Mouse (Mus musculus) stomach, embryonic 16.5 days (tissue): ENCODE measurements around the gene Cmah. TPM values are rescaled to one million over a fixed set of nuclear protein-coding genes. Genes with fewer than 3 reads are reported as not detected.
"Not testable (repeated sequence)": the region's sequence is repeated elsewhere in the genome, so short reads cannot be mapped to it uniquely, and the experiment has no call there.

Source experiments
- ATAC-seq: fragments of 200-750 bp; cut with Nextera tagmentation; 2 replicates; pipeline ENCODE4 v1.8.0; 2017; ENCODE audit warnings: moderate number of reproducible peaks, moderate TSS enrichment; ENCODE audit not compliant: insufficient read depth, low FRiP score
- H3K27ac ChIP-seq: fragments of 300-500 bp; sonication (generic); 2 replicates; pipeline ENCODE4 v1.5.1; 2014; ENCODE audit warnings: low read length
- H3K27me3 ChIP-seq: fragments of 300-500 bp; sonication (generic); 2 replicates; pipeline ENCODE4 v1.6.1; 2014; ENCODE audit warnings: low read length, control low read depth, mixed read lengths; ENCODE audit not compliant: control insufficient read depth, insufficient read depth
- H3K36me3 ChIP-seq: fragments of 300-500 bp; sonication (generic); 2 replicates; pipeline ENCODE4 v1.6.1; 2014; ENCODE audit warnings: low read length; ENCODE audit not compliant: control insufficient read depth, insufficient read depth
- H3K4me1 ChIP-seq: fragments of 300-500 bp; sonication (generic); 2 replicates; pipeline ENCODE4 v1.6.1; 2014; ENCODE audit warnings: low read length, control low read depth, mixed read lengths; ENCODE audit not compliant: control insufficient read depth, insufficient read depth
- H3K4me2 ChIP-seq: fragments of 300-500 bp; sonication (generic); 2 replicates; pipeline ENCODE4 v1.6.1; 2014; ENCODE audit warnings: low read depth, low read length, mixed read lengths
- H3K4me3 ChIP-seq: fragments of 300-500 bp; sonication (generic); replicated peaks from 2 replicates; pipeline ENCODE4 v1.5.1; 2014; ENCODE audit warnings: mild to moderate bottlenecking, low read length
- H3K9ac ChIP-seq: fragments of 300-500 bp; sonication (generic); 2 replicates; pipeline ENCODE4 v1.6.1; 2014; ENCODE audit warnings: low read length
- H3K9me3 ChIP-seq: fragments of 300-500 bp; sonication (generic); replicated peaks from 2 replicates; pipeline ENCODE4 v1.6.1; 2016; ENCODE audit warnings: low read length, control low read depth; ENCODE audit not compliant: control insufficient read depth
- WGBS: fragments of 180-500 bp; shearing (Covaris S2); extraction: QIAGEN DNeasy Blood & Tissue Kit; methylation state at CpG from one replicate; pipeline ENCODE4 v1.1.7; 2014; 5-methylcytosine and 5-hydroxymethylcytosine counted together
- polyA plus RNA-seq: library from polyadenylated mRNA; unstranded; fragments of >200 nt; fragmentation: Nextera tagmentation; extraction: Ambion mirVana; gene quantifications from 2 replicates; pipeline ENCODE4 v1.2.1, GENCODE M21; 2015

Gene Cmah
- polyA plus RNA-seq, 1 experiment from 2014 or later = 0.83 TPM

GRCm38 (mm10) chr13:24372893-24373599 lies 45.8 kb downstream of the Cmah start:
- ATAC-seq = no peak
- WGBS = 89% methylated on average over 7 of the region's 7 CpGs
- no peaks in the 10 kb centered on the region for H3K9me3 ChIP-seq
- H3K9ac ChIP-seq = no peak overlapping the region
- H3K4me1 ChIP-seq = no peaks in the 10 kb centered on the region
- H3K27ac ChIP-seq = no peak overlapping the region
- H3K4me3 ChIP-seq = no peak overlapping the region
- no peak overlapping the region for H3K4me2 ChIP-seq
- no peaks in the 10 kb centered on the region for H3K36me3 ChIP-seq
- H3K27me3 ChIP-seq = no peaks in the 10 kb centered on the region

DNA sequence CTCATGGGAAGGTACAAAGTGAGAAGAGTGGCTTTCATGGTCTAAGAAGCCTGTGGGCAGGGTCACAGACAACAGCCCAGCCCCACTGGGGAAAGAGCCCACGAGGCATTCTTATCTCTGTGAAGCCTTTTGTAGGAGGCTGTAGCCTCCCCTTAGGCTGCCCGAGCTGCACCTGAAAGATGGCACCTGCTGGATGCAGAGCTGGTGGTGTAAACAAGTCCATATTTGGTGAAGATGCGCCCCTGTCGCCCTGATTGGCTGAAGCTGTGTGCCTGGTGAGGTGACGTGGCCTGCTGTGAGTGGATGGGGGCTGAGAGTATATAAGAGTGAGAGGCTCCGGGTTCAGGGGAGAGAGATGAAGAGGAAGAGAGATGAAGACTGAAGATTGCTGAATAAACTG lies 47.4 kb downstream of the Cmah start:
- H3K9ac ChIP-seq, H3K4me2 ChIP-seq, H3K9me3 ChIP-seq, H3K27me3 ChIP-seq, ATAC-seq, H3K4me3 ChIP-seq, H3K4me1 ChIP-seq, H3K36me3 ChIP-seq, H3K27ac ChIP-seq: not testable (repeated sequence)
- 68% methylated on average over 6 of the region's 6 CpGs for WGBS

DNA sequence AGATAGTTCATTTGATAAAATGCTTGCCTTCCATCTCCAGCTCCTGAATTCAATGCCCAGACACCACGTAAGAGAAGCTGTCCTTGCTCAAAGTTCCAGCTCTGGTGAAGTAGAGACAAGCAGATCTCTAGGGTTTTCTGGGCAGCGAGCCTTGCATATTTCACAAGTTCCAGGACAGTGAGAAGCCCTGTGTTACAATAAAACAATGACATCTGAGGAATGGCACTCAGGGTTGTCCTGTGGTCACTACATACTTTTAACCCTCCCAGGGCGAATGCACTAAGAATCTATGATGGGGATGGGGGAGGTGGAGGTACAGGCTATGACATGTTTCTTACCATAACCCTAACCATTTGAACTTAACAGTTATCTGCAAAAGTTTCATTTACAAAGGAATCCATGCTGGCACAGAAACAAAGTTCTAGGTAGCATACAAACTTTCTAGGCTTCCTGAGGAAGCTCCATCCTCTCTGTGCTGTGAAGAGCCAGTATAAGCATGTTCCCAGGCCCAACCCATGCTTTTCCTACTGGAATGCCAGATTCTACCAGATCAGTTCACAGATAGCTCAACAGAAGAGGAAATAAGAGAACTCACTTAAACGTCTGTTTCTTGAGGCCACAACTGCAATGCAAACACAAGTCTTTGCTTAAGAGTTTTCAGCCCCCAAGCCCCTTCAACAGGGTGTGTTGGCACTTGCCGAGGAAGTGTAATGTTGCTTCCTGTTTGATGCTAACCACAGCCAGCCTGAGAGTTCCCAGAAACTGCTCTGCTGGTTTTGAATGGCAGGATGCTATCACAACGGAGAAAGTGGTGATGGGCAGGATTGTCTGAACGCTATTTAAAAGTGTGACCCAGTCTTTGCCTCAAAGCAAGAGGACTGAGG lies 48.4 kb downstream of the Cmah start:
- H3K27ac ChIP-seq = no peak overlapping the region
- H3K4me2 ChIP-seq = no peak overlapping the region
- 61% methylated on average over 7 of the region's 7 CpGs for WGBS
- H3K9me3 ChIP-seq = no peaks in the 10 kb centered on the region
- no peaks in the 10 kb centered on the region for H3K36me3 ChIP-seq
- no peaks in the 10 kb centered on the region for H3K27me3 ChIP-seq
- no peak for ATAC-seq
- no peak overlapping the region for H3K9ac ChIP-seq
- H3K4me1 ChIP-seq = no peaks in the 10 kb centered on the region
- H3K4me3 ChIP-seq = no peak overlapping the region

- Histone ChIP-seq H3K4me2 (no peak overlapping the region), H3K27ac (no peak overlapping the region), H3K36me3 (no peaks in the 10 kb centered on the region), H3K9ac (no peak overlapping the region), H3K27me3 (no peaks in the 10 kb centered on the region), H3K4me1 (no peaks in the 10 kb centered on the region), H3K9me3 (no peaks in the 10 kb centered on the region), H3K4me3 (no peak overlapping the region)
- no peak for ATAC-seq
- 76% methylated on average over 6 of the region's 6 CpGs for WGBS
These were observed 53.5 kb downstream of the Cmah start for GRCm38 (mm10) chr13:24380713-24381112.

- no peaks in the 10 kb centered on the region for H3K36me3 ChIP-seq
- H3K4me1 ChIP-seq = no peaks in the 10 kb centered on the region
- H3K27me3 ChIP-seq = no peaks in the 10 kb centered on the region
- ATAC-seq = no peak
- no peak overlapping the region for H3K4me2 ChIP-seq
- H3K9ac ChIP-seq = no peak overlapping the region
- no peak overlapping the region for H3K4me3 ChIP-seq
- no peaks in the 10 kb centered on the region for H3K9me3 ChIP-seq
- WGBS = 89% methylated on average over 3 of the region's 3 CpGs
- H3K27ac ChIP-seq = no peak overlapping the region
These were observed 56.7 kb downstream of the Cmah start for GRCm38 (mm10) chr13:24383885-24384284.

DNA sequence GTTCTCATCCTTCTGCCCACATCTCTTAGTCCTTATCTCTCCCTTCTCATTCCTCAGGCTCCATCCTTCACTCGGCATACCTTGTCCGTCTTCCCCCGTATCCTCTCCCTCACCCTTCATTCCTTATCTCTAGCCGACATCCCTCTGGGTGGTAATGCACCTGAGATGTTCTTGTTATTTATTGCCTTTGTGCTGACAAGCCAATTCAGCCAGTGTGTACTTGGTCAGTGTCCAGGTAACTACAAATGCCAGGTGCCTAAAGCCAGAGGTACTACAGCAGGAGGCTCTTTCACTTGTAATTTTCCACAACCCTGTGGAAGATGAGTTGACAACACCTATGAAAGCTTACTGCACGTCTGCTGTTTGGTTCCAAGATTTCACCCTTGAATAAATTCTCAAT lies 64.7 kb downstream of the Cmah start:
- Histone ChIP-seq H3K9me3 (no peaks in the 10 kb centered on the region), H3K4me1 (no peaks in the 10 kb centered on the region), H3K27ac (no peak overlapping the region), H3K4me2 (no peak overlapping the region), H3K9ac (no peak overlapping the region), H3K27me3 (no peaks in the 10 kb centered on the region), H3K4me3 (no peak overlapping the region), H3K36me3 (no peaks in the 10 kb centered on the region)
- ATAC-seq = no peak
- 57% methylated on average over 5 of the region's 5 CpGs for WGBS

DNA sequence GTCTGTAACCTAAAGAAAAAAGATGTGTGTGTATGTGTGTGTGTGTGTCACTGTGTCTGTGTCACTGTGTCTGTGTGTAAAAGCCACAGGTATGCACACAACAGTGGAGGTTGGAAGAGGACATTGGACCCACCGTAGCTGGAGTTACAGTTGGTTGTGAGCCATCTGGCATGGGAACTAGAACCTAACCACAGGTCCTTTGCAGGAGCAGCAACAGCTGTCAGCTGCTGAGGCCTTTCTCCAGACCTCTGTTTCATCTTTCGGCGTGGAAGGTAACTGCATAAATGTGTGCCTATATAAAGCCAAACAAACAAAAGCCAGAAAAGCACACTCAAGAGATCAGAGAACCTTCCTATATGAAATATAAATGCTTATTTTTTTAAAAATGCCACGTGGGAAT lies 65.5 kb downstream of the Cmah start:
- no peak for ATAC-seq
- 52% methylated on average over 4 of the region's 4 CpGs for WGBS

GRCm38 (mm10) chr13:24393055-24393454 lies 65.9 kb downstream of the Cmah start:
- Histone ChIP-seq H3K4me2 (no peak overlapping the region), H3K27ac (no peak overlapping the region), H3K9ac (no peak overlapping the region), H3K4me3 (no peak overlapping the region), H3K4me1 (no peaks in the 10 kb centered on the region), H3K9me3 (no peaks in the 10 kb centered on the region), H3K27me3 (no peaks in the 10 kb centered on the region), H3K36me3 (no peaks in the 10 kb centered on the region)
- 29% methylated on average over 4 of the region's 4 CpGs for WGBS
- ATAC-seq = no peak

More for the DNA sequence above, 65.5 kb downstream of the Cmah start:
- no peak overlapping the region for H3K4me2 ChIP-seq
- H3K9ac ChIP-seq = no peak overlapping the region
- H3K9me3 ChIP-seq = no peaks in the 10 kb centered on the region
- H3K4me1 ChIP-seq = no peaks in the 10 kb centered on the region
- H3K27ac ChIP-seq = no peak overlapping the region
- H3K36me3 ChIP-seq = no peaks in the 10 kb centered on the region
- H3K27me3 ChIP-seq = no peaks in the 10 kb centered on the region
- no peak overlapping the region for H3K4me3 ChIP-seq

- no peak overlapping the region for H3K9ac ChIP-seq
- ATAC-seq = no peak
- no peak overlapping the region for H3K4me3 ChIP-seq
- no peak overlapping the region for H3K4me2 ChIP-seq
- no peak overlapping the region for H3K27ac ChIP-seq
- H3K36me3 ChIP-seq = no peaks in the 10 kb centered on the region
- no peaks in the 10 kb centered on the region for H3K4me1 ChIP-seq
- H3K27me3 ChIP-seq = no peaks in the 10 kb centered on the region
- no peaks in the 10 kb centered on the region for H3K9me3 ChIP-seq
- WGBS = 78% methylated on average over 4 of the region's 4 CpGs
These were observed 68.6 kb downstream of the Cmah start for GRCm38 (mm10) chr13:24395815-24396214.
